Mouse (Mus musculus) stomach, embryonic 16.5 days (tissue): ENCODE results near the gene Minos1. TPM values are rescaled to one million over a fixed set of nuclear protein-coding genes. Genes with fewer than 3 reads are reported as not detected.

Experiments
- ATAC-seq: fragments of 200-750 bp; cut with Nextera tagmentation; 2 replicates; pipeline ENCODE4 v1.8.0; 2017; ENCODE audit warnings: moderate number of reproducible peaks, moderate TSS enrichment; ENCODE audit not compliant: insufficient read depth, low FRiP score
- H3K27ac ChIP-seq: fragments of 300-500 bp; sonication (generic); 2 replicates; pipeline ENCODE4 v1.5.1; 2014; ENCODE audit warnings: low read length
- H3K27me3 ChIP-seq: fragments of 300-500 bp; sonication (generic); 2 replicates; pipeline ENCODE4 v1.6.1; 2014; ENCODE audit warnings: low read length, control low read depth, mixed read lengths; ENCODE audit not compliant: control insufficient read depth, insufficient read depth
- H3K36me3 ChIP-seq: fragments of 300-500 bp; sonication (generic); 2 replicates; pipeline ENCODE4 v1.6.1; 2014; ENCODE audit warnings: low read length; ENCODE audit not compliant: control insufficient read depth, insufficient read depth
- H3K4me1 ChIP-seq: fragments of 300-500 bp; sonication (generic); 2 replicates; pipeline ENCODE4 v1.6.1; 2014; ENCODE audit warnings: low read length, control low read depth, mixed read lengths; ENCODE audit not compliant: control insufficient read depth, insufficient read depth
- H3K4me2 ChIP-seq: fragments of 300-500 bp; sonication (generic); 2 replicates; pipeline ENCODE4 v1.6.1; 2014; ENCODE audit warnings: low read depth, low read length, mixed read lengths
- H3K4me3 ChIP-seq: fragments of 300-500 bp; sonication (generic); replicated peaks from 2 replicates; pipeline ENCODE4 v1.5.1; 2014; ENCODE audit warnings: mild to moderate bottlenecking, low read length
- H3K9ac ChIP-seq: fragments of 300-500 bp; sonication (generic); 2 replicates; pipeline ENCODE4 v1.6.1; 2014; ENCODE audit warnings: low read length
- H3K9me3 ChIP-seq: fragments of 300-500 bp; sonication (generic); replicated peaks from 2 replicates; pipeline ENCODE4 v1.6.1; 2016; ENCODE audit warnings: low read length, control low read depth; ENCODE audit not compliant: control insufficient read depth
- WGBS: fragments of 180-500 bp; shearing (Covaris S2); extraction: QIAGEN DNeasy Blood & Tissue Kit; methylation state at CpG from one replicate; pipeline ENCODE4 v1.1.7; 2014; 5-methylcytosine and 5-hydroxymethylcytosine counted together
- polyA plus RNA-seq: library from polyadenylated mRNA; unstranded; fragments of >200 nt; fragmentation: Nextera tagmentation; extraction: Ambion mirVana; gene quantifications from 2 replicates; pipeline ENCODE4 v1.2.1, GENCODE M21; 2015

Gene Minos1
- polyA plus RNA-seq, 1 experiment from 2014 or later, result 560 TPM

- peaks cover 11% of the 10 kb centered on the region for H3K4me1 ChIP-seq
- ATAC-seq, result no peak
- no peaks in the 10 kb centered on the region for H3K9me3 ChIP-seq
- H3K27ac ChIP-seq, result no peak overlapping the region
- no peak overlapping the region for H3K4me3 ChIP-seq
- H3K4me2 ChIP-seq, result peak overlapping the region; percentile 93
- no peaks in the 10 kb centered on the region for H3K36me3 ChIP-seq
- WGBS, result 23% methylated on average over 29 of the region's 29 CpGs
- H3K27me3 ChIP-seq, result peaks cover 46% of the 10 kb centered on the region
- H3K9ac ChIP-seq, result no peak overlapping the region
These were observed 56.9 kb downstream of the Minos1 start for GRCm38 (mm10) chr4:139074060-139074459.

GRCm38 (mm10) chr4:139068287-139068686 is 62.6 kb downstream of the Minos1 start:
- no peak for ATAC-seq
- Histone ChIP-seq H3K4me1 (no peaks in the 10 kb centered on the region), H3K9ac (no peak overlapping the region), H3K27me3 (peaks cover 9% of the 10 kb centered on the region), H3K27ac (no peak overlapping the region), H3K9me3 (no peaks in the 10 kb centered on the region), H3K36me3 (no peaks in the 10 kb centered on the region), H3K4me3 (no peak overlapping the region), H3K4me2 (no peak overlapping the region)
- 29% methylated on average over 4 of the region's 4 CpGs for WGBS

GRCm38 (mm10) chr4:139064831-139065230 is 66.1 kb downstream of the Minos1 start:
- no peaks in the 10 kb centered on the region for H3K4me1 ChIP-seq
- no peak overlapping the region for H3K9ac ChIP-seq
- no peaks in the 10 kb centered on the region for H3K36me3 ChIP-seq
- H3K9me3 ChIP-seq, result no peaks in the 10 kb centered on the region
- H3K4me3 ChIP-seq, result no peak overlapping the region
- 88% methylated on average over 5 of the region's 5 CpGs for WGBS
- no peak overlapping the region for H3K27ac ChIP-seq
- H3K27me3 ChIP-seq, result no peaks in the 10 kb centered on the region
- ATAC-seq, result no peak
- no peak overlapping the region for H3K4me2 ChIP-seq

GRCm38 (mm10) chr4:139059569-139059968 is 71.3 kb downstream of the Minos1 start:
- H3K27me3 ChIP-seq, result no peaks in the 10 kb centered on the region
- no peak overlapping the region for H3K4me3 ChIP-seq
- H3K27ac ChIP-seq, result no peak overlapping the region
- no peaks in the 10 kb centered on the region for H3K36me3 ChIP-seq
- H3K9me3 ChIP-seq, result no peaks in the 10 kb centered on the region
- no peak overlapping the region for H3K4me2 ChIP-seq
- no peak for ATAC-seq
- no peak overlapping the region for H3K9ac ChIP-seq
- H3K4me1 ChIP-seq, result no peaks in the 10 kb centered on the region
- 6% methylated on average over 7 of the region's 7 CpGs for WGBS

GRCm38 (mm10) chr4:139058029-139058428 is 72.9 kb downstream of the Minos1 start:
- Histone ChIP-seq H3K36me3 (no peaks in the 10 kb centered on the region), H3K27ac (no peak overlapping the region), H3K9me3 (no peaks in the 10 kb centered on the region), H3K4me2 (no peak overlapping the region), H3K4me3 (no peak overlapping the region), H3K4me1 (no peaks in the 10 kb centered on the region), H3K9ac (no peak overlapping the region), H3K27me3 (no peaks in the 10 kb centered on the region)
- WGBS, result 84% methylated on average over 5 of the region's 5 CpGs
- ATAC-seq, result no peak

- H3K4me3 ChIP-seq, result no peak overlapping the region
- no peaks in the 10 kb centered on the region for H3K9me3 ChIP-seq
- WGBS, result 71% methylated on average over 5 of the region's 5 CpGs
- no peak overlapping the region for H3K4me2 ChIP-seq
- ATAC-seq, result no peak
- no peaks in the 10 kb centered on the region for H3K4me1 ChIP-seq
- no peaks in the 10 kb centered on the region for H3K27me3 ChIP-seq
- no peaks in the 10 kb centered on the region for H3K36me3 ChIP-seq
- no peak overlapping the region for H3K9ac ChIP-seq
- H3K27ac ChIP-seq, result no peak overlapping the region
These were observed 73.6 kb downstream of the Minos1 start for GRCm38 (mm10) chr4:139057291-139057690.

GRCm38 (mm10) chr4:139055744-139056143 is 75.2 kb downstream of the Minos1 start:
- ATAC-seq, result no peak
- no peaks in the 10 kb centered on the region for H3K4me1 ChIP-seq
- no peaks in the 10 kb centered on the region for H3K27me3 ChIP-seq
- no peaks in the 10 kb centered on the region for H3K9me3 ChIP-seq
- WGBS, result 59% methylated on average over 3 of the region's 3 CpGs
- H3K4me2 ChIP-seq, result no peak overlapping the region
- H3K27ac ChIP-seq, result no peak overlapping the region
- H3K36me3 ChIP-seq, result no peaks in the 10 kb centered on the region
- no peak overlapping the region for H3K9ac ChIP-seq
- no peak overlapping the region for H3K4me3 ChIP-seq

- no peaks in the 10 kb centered on the region for H3K27me3 ChIP-seq
- H3K27ac ChIP-seq, result no peak overlapping the region
- H3K4me1 ChIP-seq, result no peaks in the 10 kb centered on the region
- no peak for ATAC-seq
- no peak overlapping the region for H3K4me3 ChIP-seq
- no peaks in the 10 kb centered on the region for H3K9me3 ChIP-seq
- 80% methylated on average over 4 of the region's 4 CpGs for WGBS
- no peak overlapping the region for H3K9ac ChIP-seq
- H3K36me3 ChIP-seq, result no peaks in the 10 kb centered on the region
- H3K4me2 ChIP-seq, result no peak overlapping the region
These were observed 75.6 kb downstream of the Minos1 start for GRCm38 (mm10) chr4:139055336-139055735.

GRCm38 (mm10) chr4:139054300-139054923 is 76.5 kb downstream of the Minos1 start:
- Histone ChIP-seq H3K4me1 (no peaks in the 10 kb centered on the region), H3K4me2 (no peak overlapping the region), H3K9ac (no peak overlapping the region), H3K27ac (no peak overlapping the region), H3K27me3 (no peaks in the 10 kb centered on the region), H3K4me3 (no peak overlapping the region), H3K9me3 (no peaks in the 10 kb centered on the region), H3K36me3 (no peaks in the 10 kb centered on the region)
- ATAC-seq, result no peak
- 52% methylated on average over 9 of the region's 9 CpGs for WGBS
